Mouse (Mus musculus) small intestine, adult 2 months (tissue): Measurements from ENCODE around the gene Ehd4.

ENCODE experiments used
- CTCF ChIP-seq: fragments of 200-500 bp; IDR thresholded peaks from 2 replicates; pipeline ENCODE4 v1.5.1; 2012; ENCODE audit warnings: low read depth, mild to moderate bottlenecking, control low read depth, inconsistent platforms, low read length, moderate library complexity, mixed read lengths; ENCODE audit not compliant: insufficient replicate concordance, insufficient read length; ENCODE audit errors: extremely low read depth
- POLR2A ChIP-seq: fragments of 200-500 bp; IDR thresholded peaks from 2 replicates; pipeline ENCODE4 v1.6.1; 2012; ENCODE audit warnings: low read depth, mild to moderate bottlenecking, control low read depth, inconsistent platforms, low read length, moderate library complexity

DNA sequence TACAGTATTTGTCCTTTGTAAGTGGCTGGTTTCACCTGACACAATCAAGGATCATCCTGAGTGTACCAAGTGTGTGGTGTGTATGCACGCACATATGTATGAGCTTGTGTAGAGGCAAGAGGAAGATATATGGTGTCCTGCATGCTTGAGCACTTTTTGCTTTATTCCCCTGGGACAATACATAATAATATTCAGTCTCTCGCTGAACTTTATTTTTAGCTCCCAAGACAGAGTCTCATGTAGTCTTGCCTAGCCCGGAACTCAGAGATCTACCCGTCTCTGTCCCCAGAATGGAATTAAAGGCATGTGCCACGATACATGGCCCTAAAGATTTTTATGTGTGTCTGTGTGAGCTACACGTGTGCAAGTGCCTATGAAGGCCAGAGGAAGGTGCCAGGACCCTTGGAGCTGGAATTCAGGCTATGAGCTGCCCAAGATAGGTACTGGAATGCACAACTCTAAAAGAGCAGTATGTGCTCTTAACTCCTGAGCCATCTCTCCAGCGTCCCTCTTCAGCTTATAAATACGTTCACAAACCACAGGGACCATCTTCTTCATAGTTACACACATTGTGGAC, 47.9 kb downstream of the Ehd4 start:
- no peak for TF ChIP-seq CTCF
- TF ChIP-seq POLR2A, result no peak
